Mouse (Mus musculus) embryo, embryonic 10 days (tissue): Measurements from ENCODE around the gene Pygo2.
A peak's percentile ranks its signal among the peaks of the same experiment; 100 is the strongest.

Experiments
- DNase-seq: peaks from one replicate; pipeline ENCODE4 v3.0.0-alpha.2; 2015; ENCODE audit warnings: low spot score

The Pygo2 gene

GRCm38 (mm10) chr3:89456726-89457665 is 27.0 kb downstream of the Pygo2 start:
- peak; percentile 91 for DNase-seq

- no peak for DNase-seq
These were observed 28.5 kb downstream of the Pygo2 start for GRCm38 (mm10) chr3:89458372-89458964.

GRCm38 (mm10) chr3:89458965-89459807 is 29.2 kb downstream of the Pygo2 start:
- peak; percentile 97 for DNase-seq

- DNase-seq, result no peak
These were observed 38.3 kb downstream of the Pygo2 start for GRCm38 (mm10) chr3:89468268-89468667.

GRCm38 (mm10) chr3:89472280-89472679 is 42.3 kb downstream of the Pygo2 start:
- no peak for DNase-seq

GRCm38 (mm10) chr3:89473838-89474237 is 43.8 kb downstream of the Pygo2 start:
- DNase-seq, result no peak

GRCm38 (mm10) chr3:89479055-89479454 is 49.0 kb downstream of the Pygo2 start:
- DNase-seq, result no peak

GRCm38 (mm10) chr3:89481488-89481887 is 51.5 kb downstream of the Pygo2 start:
- DNase-seq, result peak; percentile 47

GRCm38 (mm10) chr3:89482249-89482648 is 52.2 kb downstream of the Pygo2 start:
- no peak for DNase-seq
